Mouse (Mus musculus) adrenal gland (tissue): ENCODE data around the gene Ntn4.
"Not testable (repeated sequence)": the region's sequence is repeated elsewhere in the genome, so short reads cannot be mapped to it uniquely, and the experiment has no call there.

Source experiments
- intact Hi-C: fragments of 180-260 bp; cut with DNase I; formaldehyde crosslinking; loops from one replicate; pipeline ENCODE4 v1.15.1; 2025

The Ntn4 gene

DNA sequence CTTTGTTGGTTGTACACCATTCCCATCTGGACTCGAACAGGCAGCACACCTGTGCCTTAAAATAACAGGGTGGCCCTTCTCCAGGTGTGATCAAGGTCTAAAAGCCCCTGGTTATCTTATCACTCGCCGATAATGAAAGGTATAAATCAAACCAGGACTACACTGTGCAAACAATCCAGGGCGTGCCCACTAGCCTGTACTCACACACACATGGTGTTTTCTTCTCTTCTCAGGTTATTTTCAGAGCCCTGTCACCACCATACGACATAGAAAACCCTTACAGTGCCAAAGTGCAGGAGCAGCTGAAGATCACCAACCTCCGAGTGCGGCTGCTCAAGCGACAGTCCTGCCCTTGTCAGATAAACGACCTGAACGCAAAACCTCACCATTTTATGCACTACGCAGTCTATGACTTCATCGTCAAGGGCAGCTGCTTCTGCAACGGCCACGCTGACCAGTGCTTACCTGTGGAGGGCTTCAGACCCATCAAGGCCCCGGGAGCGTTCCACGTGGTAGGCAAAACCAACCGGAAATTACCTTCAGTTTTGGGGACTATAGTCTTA lies 41.8 kb downstream of the Ntn4 start:
- intact Hi-C loops: no loop called here

- intact Hi-C loops: no loop called here
Measured at GRCm38 (mm10) chr10:93683185-93683584, 42.7 kb downstream of the Ntn4 start.

DNA sequence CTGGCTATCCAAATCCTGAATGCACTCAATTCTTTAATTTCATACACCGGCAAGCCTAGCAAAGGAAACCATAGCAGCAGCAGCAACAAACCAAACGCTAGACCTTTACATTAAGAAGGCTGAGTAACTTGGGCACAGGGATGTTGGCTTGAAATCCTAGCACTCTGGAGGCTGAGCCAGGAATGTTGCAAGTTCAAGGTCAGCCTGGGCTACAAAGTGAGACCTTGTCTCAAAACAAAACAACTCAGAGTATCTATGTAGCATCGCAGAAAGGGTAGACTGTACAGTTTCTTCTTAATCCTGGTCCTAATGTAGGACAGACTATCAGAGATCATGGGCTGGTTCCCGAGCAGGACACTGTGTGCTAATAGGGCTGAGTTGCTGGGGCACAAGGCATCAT lies 43.4 kb downstream of the Ntn4 start:
- intact Hi-C loops: no loop called here

DNA sequence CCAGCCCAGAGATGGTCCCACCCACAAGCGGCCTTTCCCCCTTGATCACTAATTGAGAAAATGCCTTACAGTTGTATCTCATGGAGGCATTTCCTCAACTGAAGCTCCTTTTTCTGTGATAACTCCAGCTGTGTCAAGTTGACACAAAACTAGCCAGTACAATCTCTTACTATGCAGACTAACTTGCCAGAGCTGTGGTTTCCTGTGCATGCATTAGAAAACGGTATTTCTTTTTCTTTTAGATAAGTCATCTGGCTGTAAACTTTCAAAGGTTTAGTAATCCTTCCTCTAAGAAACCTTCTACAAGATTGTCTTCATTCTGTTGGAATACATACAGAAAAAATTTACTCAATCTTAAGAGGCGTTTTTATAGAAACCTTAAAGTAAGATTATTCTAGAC lies 44.9 kb downstream of the Ntn4 start:
- intact Hi-C loops: not testable (repeated sequence)

- intact Hi-C loops: no loop called here
Measured at GRCm38 (mm10) chr10:93686579-93686978, 46.1 kb downstream of the Ntn4 start.

- intact Hi-C loops: no loop called here
Measured at GRCm38 (mm10) chr10:93687781-93688180, 47.3 kb downstream of the Ntn4 start.

- intact Hi-C loops: no loop called here
Measured at GRCm38 (mm10) chr10:93688306-93689171, 48.1 kb downstream of the Ntn4 start.

GRCm38 (mm10) chr10:93691344-93691743 lies 50.9 kb downstream of the Ntn4 start:
- intact Hi-C loops: no loop called here

DNA sequence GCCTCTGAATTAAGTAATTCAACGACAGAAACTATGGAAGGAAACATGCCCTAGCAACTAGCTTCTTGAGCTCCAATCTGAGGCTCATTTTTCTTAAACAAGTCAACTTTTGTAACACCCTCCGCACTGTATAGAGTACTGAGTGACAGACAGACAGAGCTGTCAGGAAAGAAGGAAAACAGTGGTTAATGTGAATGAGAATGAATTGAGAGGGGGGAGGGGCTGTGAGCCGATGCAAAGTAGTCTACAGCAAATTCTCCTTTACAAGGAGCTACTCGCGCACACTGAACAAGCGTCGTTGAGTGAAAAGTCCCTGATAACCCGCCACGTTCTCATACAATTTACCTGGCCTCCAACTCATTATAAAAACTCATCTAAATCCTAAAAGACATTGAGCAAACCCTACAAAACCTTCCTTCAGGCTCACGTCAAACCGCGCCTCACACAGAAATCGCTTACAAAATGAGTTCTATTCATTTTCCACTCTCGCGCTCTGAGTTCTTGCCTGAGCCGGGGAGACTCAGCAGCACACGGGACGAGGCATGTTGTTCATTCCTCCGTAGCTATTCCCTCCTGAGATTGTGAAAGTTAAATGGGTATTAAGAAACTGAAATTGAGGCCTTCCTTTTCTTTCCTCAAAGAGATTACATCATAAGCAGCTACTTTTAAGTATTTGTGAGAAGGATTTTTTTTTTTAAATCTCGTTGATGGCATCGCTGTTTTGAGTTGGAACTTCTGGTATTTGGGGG lies 54.7 kb downstream of the Ntn4 start:
- intact Hi-C loops: no loop called here

DNA sequence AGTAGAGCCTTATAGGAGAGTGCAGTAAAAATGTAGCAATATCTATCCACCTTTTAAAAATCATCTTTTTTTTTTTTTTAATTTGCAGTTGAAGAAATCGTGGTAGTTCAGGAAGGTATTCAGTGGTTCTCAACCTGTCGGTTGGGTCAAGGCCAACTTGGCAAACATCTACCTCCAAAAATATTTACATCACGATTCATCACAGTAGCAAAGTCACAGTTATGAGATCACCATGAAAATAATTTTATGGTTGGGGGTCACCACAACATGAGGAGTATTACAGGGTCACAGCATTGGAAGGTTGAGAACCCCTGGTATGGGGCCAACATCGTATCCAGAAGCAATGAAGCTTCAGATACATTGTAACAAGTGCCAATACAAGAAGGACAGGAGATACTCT lies 55.5 kb downstream of the Ntn4 start:
- intact Hi-C loops: no loop called here

- intact Hi-C loops: no loop called here
Measured at GRCm38 (mm10) chr10:93697866-93698483, 57.5 kb downstream of the Ntn4 start.

GRCm38 (mm10) chr10:93699689-93700478 lies 59.4 kb downstream of the Ntn4 start:
- intact Hi-C loops: no loop called here

DNA sequence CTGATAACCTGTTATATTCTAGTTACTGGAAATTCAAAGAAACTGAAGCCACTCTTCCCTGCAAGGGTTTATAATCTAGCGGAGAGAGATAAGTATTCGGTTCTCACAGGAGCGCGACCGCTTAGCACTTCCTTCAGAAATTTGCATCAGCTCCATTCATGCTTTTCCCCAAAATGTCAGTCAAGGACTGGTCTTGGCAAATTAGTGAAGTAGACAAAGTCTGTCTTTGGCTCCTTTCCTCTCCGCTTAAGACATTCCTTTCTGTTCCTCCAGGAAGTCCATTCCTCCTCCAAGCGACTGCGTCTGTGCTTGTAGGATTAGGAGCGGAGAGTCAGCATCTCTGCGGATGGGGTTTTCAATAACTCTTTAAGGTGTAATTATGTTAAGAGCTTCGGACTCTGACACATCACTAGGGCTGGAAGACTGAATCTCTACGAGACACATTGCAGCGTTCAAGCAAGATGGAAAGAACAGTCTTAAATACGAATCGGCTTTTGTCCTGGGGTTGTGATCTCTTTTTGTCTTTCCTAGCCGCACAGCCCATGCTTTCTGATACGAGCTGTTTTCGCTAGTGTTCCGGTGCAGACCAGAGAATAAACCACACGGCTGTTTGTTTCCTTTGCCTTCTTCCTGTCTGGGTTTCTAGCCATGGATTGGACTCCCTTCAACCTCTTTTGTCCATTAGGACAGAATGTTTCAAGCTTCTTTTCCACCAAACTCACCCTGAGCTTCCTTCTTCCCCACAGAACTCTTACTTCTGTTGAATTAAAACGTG lies 60.3 kb downstream of the Ntn4 start:
- intact Hi-C loops: no loop called here

DNA sequence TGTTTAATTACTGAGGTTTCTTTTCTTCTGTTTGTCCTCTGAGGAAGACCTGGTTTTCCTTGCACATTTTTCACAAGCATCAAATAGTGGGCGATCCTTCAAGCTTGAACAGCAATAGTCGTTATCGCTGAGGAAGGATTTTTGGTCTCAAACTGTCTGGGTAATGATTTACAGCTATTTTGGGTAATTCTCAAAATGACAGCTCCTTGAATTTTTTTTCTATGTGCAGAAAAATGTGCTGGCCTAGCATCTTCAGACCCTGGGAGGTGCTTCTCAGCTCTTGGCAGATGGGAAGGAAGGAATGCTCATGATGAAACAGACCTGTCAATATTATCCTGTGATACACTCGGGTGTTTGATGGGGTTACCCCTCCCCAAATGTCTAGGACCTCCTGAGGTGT lies 63.5 kb downstream of the Ntn4 start:
- intact Hi-C loops: no loop called here

- intact Hi-C loops: no loop called here
Measured at GRCm38 (mm10) chr10:93707149-93708075, 66.9 kb downstream of the Ntn4 start.

DNA sequence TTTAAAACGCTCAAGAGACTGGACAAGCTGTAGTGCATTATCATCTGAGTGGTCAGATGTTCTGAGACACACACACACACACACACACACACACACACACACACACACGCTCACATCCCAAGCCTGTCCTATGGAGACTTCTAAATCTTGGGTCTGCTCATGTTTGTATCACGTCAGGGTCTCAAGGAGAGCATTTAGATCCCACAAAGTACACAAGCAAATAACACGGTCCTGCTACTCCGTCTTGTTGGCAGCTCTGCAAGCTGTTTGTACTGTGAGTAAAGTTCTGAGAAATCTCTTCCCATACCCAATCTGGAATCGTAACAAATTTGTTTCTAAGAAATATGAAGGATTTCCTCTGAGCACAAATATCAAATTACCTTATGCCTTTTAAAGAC lies 67.6 kb downstream of the Ntn4 start:
- intact Hi-C loops: no loop called here

- intact Hi-C loops: no loop called here
Measured at GRCm38 (mm10) chr10:93708515-93708914, 68.0 kb downstream of the Ntn4 start.

- intact Hi-C loops: no loop called here
Measured at GRCm38 (mm10) chr10:93709536-93709935, 69.1 kb downstream of the Ntn4 start.
